Mouse (Mus musculus) mesoderm, embryonic 11.5 days (tissue): ENCODE measurements around the gene C330021F23Rik.

Experiments used
- DNase-seq: peaks from one replicate; pipeline ENCODE4 v3.0.0-alpha.2; 2012; ENCODE audit warnings: low read depth, low spot score

C330021F23Rik gene

GRCm38 (mm10) chr8:3587391-3588257 is 19.8 kb downstream of the C330021F23Rik start:
- DNase-seq: peak; percentile 63

- DNase-seq: peak; percentile 8
Measured at GRCm38 (mm10) chr8:3588258-3588633, 20.5 kb downstream of the C330021F23Rik start.

DNA sequence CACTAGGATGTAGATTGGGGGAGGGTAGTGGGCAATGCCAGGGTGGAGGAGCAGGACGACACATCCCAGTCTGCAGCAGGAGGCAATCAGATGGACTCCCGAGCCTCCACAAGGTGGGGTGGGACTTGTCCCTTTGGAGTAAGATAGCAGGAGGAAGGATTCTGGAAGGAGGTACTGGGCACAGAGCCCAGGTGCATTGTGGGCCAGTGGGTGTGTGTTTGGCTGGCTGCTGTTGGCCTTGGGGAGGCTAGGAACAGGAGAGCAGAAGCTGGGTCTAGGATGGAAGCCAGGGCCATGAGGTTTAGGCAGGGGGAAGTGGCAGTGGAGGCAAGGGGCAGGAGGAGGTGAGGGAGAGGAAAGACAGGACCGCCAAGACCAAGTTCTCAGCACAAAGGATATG is 25.7 kb downstream of the C330021F23Rik start:
- no peak for DNase-seq

DNA sequence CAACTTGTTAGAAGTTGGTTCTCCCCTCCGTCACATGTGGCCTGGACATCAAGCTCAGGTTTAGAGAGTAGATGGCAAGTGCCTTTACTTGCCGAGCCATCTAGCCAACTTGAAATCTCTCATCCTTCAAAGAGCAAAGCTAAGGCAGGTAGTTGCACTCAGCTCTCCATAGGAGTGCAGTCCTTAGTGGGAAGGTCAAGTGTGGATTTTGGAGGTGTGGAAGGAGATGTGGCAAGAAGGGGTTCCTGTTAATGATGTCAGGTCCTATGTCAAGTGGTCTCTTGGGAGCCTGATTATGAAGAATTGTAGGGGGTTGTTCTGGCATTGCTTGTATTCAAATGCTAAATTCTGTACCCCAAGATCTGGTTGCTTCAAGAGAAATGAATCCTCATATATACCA is 26.7 kb downstream of the C330021F23Rik start:
- DNase-seq: no peak

DNA sequence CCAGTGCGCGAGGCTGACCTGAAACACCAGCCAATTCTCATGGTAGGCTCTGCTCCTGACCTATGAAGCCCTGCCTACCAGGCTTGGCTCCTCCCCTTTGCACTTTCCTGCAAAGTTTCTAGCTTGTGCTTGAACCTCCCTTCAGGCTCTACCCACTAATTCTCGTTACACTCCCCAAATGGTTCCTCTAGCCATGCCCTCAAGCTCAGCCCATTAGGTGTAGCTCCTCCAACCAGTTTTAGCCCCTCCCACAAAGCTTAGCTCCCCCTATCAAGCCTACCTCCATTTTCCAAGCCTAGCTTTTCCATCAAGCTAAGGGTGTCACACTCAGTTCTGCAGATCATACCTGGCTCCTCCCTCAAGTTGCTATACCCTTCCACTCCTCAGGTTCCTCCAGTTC is 30.3 kb downstream of the C330021F23Rik start:
- no peak for DNase-seq

- DNase-seq: no peak
Measured at GRCm38 (mm10) chr8:3599219-3599618, 31.4 kb downstream of the C330021F23Rik start.

- DNase-seq: no peak
Measured at GRCm38 (mm10) chr8:3600401-3600800, 32.6 kb downstream of the C330021F23Rik start.

GRCm38 (mm10) chr8:3603439-3603838 is 35.6 kb downstream of the C330021F23Rik start:
- DNase-seq: no peak

GRCm38 (mm10) chr8:3606593-3606992 is 38.8 kb downstream of the C330021F23Rik start:
- no peak for DNase-seq

DNA sequence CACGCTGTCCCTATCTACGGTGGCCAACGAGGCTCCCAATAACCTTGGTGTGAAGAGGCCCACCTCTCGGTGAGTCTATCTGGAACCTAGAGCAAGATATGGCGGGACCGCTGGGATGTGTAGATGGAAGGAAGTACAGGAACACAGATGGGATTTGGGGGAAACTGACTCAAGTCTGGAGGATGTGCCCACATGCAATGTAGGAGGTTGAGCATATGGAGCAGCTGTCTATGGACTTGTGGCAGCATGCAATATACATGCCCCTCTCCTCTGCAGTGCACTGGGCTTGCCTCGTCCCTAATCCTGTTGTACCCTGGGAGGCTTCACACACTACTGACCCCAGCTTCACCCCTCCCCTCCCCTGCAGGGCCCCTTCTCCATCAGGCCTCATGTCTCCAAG is 40.0 kb downstream of the C330021F23Rik start:
- DNase-seq: no peak

DNA sequence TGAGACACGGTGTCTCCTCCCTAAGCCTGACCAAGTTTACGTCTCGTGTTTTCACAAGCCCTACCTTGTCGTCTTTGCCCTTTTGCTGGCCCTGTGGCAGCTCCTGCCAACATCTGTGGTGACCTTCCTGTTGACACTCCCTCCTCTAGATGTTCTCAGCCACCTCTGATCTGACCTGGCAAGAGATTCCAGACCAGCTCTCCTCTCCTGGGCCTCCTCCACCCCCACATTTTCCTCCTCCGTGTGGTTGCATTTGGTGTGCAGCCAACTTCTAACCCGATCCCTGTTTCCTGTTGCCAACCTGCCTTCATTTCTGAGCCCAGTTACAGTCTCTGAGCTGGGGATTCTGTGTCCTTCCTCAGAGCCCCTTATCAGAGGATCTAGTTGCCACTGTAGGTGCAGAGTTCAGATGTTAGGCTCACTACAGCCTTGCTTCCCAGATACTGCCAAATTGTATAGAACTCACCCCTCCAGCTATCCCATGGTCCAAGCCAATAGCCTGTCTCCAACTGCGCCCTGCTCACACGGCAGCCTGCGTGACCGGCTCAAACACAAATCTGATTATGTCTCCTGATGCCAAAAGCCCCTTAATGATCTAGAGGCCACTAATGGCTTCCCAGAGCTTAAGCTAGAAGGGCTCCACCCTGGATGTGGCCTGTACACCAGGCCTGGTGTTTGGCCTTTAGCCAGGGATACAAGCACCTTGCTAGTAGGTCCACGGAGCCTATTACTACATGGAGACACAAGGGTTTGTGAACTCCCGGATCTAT is 41.4 kb downstream of the C330021F23Rik start:
- DNase-seq: no peak

DNA sequence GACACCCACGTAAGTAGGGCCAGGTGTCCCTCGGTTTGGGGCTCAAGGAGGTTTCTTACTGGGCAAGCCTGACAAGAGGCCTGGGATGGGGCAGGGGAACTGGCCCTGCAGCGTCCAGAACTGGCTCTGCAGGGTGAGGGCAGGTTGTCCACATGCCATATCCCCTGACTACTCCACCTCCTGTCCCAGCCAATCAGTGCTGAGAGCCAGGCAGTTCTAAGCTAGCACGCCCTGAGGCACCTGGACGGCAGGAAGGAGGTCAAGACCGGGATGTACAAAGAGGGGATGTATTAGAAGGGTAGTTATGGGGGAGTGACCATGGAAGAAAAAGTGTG is 42.0 kb downstream of the C330021F23Rik start:
- DNase-seq: no peak

DNA sequence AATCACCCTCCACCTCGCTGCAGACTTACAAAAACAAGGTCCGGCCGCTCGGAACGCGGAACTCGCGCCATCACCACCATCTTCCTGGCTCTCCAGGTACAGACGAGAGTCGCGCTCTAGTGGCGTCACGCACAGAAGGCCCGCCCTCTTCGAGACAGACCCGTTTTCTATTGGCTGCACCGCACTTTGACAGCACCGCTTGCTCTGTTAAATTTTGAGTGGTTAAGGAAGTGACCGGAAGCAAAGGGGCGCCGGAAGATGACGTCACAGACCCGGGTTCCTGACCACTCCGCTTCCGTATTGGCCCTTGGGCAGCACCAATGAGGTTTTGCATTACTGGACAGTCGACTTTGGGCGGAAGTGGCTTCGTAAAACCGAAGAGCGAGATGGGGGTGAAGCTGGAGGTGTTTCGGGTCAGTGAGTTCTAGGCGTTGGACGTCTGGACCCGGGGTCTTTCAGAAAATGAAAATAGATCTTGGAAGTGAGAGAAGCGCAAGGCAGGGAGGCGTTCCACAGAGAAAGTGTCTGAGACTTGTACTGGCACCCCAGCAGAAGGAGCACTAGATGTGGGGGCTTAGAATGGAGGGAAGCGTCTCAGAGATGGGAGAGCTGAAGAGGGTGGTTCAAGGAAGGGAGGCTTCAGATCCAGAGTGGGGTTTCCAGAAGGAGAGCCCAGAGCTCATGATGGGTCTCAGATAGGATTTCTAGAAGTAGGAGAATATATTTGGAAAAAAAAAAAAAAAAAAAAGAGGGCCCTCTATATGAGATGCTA is 53.6 kb downstream of the C330021F23Rik start, which contains the start of the genes Xab2 and Pet100:
Gene Xab2 (minus strand): TSS at position 118 of the 772 bp plus-strand sequence.
Gene Pet100 (plus strand): TSS at position 350 of the 772 bp plus-strand sequence.
- DNase-seq: peak; percentile 100

- no peak for DNase-seq
Measured at GRCm38 (mm10) chr8:3622119-3622518, 54.3 kb downstream of the C330021F23Rik start.

DNA sequence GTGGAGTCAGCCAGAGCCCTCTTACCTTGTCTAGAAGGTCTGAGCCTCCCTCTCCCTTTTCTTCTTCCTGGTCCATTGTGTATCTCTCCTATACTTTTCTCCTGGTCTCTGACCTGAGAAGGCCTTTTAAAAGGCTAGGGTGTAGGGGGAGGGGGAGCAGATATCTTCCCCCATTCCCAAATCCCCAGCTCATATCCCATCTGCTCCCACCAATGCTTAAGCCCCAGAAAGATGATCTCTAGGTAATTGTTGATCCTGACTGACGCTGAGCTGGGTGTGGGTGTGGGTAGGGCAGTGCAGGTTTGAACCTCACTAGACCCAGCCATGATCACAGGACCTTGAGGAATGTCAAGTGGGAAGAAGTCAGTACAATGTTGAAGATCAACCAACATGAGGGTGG is 57.7 kb downstream of the C330021F23Rik start, which contains the start of gene Pcp2:
Gene Pcp2 (minus strand): TSS at position 101 of the 400 bp plus-strand sequence.
- no peak for DNase-seq

DNA sequence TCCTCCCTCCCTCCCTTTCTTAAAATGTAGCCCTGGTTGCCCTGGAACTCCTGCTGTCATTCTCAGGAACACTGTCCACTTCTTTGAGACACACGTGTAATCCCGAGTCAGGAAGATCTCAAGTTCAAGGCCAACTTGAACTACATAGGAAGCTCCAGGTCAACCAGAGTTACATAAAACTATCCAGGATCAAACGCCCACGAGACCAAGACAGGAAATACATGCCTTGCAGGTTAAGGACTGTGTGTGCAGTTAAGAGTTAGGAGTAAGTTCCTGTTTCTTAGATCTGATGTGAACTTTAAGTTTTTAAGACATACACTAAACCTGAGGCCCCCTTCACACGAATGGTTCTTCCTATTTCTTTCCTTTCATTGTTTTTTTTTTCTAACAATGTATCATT is 59.2 kb downstream of the C330021F23Rik start:
- no peak for DNase-seq

- peak; percentile 24 for DNase-seq
Measured at GRCm38 (mm10) chr8:3628014-3628413, 60.2 kb downstream of the C330021F23Rik start.

- DNase-seq: peak; percentile 68
Measured at GRCm38 (mm10) chr8:3630647-3631477, 63.1 kb downstream of the C330021F23Rik start, which contains the start of gene Stxbp2. Gene Stxbp2, plus strand, starts transcription at chr8:3630955.

GRCm38 (mm10) chr8:3631478-3631875 is 63.7 kb downstream of the C330021F23Rik start:
- DNase-seq: no peak
